Mouse (Mus musculus): ENCODE measurements around the gene Ifitm6. TPM values are rescaled to one million over a fixed set of nuclear protein-coding genes. Genes with fewer than 3 reads are reported as not detected.
A peak's percentile ranks its signal among the peaks of the same experiment; 100 is the strongest.

Gene Ifitm6
- polyA plus RNA-seq, 1 experiment from 2014 or later = 7.5 TPM

DNA sequence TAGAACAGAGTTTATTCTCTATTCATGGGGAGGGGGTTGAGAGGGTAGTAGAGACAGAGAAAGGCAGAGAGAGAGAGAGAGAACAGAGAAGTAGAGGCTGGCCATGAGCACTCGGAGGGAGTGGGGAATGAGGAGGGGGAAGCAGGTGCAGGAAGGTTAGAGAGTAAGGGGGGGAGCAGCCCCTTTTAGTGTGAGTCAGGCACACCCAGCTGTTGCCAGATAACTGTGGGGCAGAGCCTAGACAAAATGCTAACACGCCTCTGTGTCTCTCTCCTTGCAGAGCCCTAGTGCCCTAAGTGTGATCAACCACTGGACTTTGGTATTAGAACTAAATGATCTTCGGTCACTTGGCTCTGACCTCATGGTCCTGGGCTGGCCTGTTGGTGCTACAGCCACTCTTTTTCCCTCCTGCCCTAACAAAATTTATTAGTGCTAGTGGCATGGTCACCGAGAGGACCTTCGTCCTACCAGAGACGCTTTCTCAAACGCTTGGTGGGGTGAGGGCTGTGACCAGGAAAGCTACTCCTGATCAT is 6.4 kb downstream of the Ifitm6 start:
- WGBS = 88% methylated on average over 7 of the region's 7 CpGs

DNA sequence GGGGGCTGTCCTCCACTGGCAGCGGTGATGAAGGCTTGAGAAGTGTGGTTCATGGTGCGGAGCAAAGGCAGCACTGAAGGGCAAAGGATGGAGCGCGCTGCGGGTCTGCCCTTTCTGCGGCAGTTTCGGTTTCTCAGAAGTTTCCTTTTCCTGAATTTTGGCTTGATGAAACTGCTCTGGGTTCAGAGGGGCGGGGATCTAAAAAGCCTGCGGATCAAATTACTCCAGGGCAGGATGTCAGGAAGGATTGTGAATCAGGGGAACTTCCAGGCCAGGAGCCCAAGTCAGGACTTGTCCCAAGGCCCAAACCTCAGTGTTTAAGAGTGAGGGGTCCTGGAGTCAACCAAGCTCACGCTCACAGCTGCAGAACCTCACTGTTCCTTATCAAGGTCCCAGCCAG is 7.1 kb downstream of the Ifitm6 start, which contains the start of gene Ifitm3:
Ifitm3 (minus strand) TSS at position 178 of the 400 bp plus-strand sequence.
- Histone ChIP-seq H3K4me2 (ENCODE audit: low read depth, low read length) (peak within 1 kb of the TSS; percentile 49), H3K27me3 (ENCODE audit: control insufficient read depth, insufficient read depth, low read length) (no peaks in the 10 kb centered on the region), H3K9ac (ENCODE audit: low read length) (peak within 1 kb of the TSS; percentile 76), H3K9me3 (replicated peaks; ENCODE audit: control insufficient read depth, low read length) (no peaks in the 10 kb centered on the region), H3K4me3 (replicated peaks; ENCODE audit: low read length) (peak within 1 kb of the TSS; percentile 56), H3K27ac (ENCODE audit: low read length) (peak within 1 kb of the TSS; percentile 88), H3K36me3 (ENCODE audit: control insufficient read depth, insufficient read depth, low read length) (no peaks in the 10 kb centered on the region), H3K4me1 (ENCODE audit: control insufficient read depth, insufficient read depth, low read length) (peaks cover 19% of the 10 kb centered on the region)
- ATAC-seq (ENCODE audit: insufficient read depth, low FRiP score) = 0 out of 2 replicates have a peak, but pooled peaks have one; percentile 35
- 6% methylated on average over 10 of the region's 10 CpGs for WGBS

More for the DNA sequence above, 6.4 kb downstream of the Ifitm6 start:
- Histone ChIP-seq H3K4me3 (replicated peaks; ENCODE audit: low read length) (no peak overlapping the region), H3K9me3 (replicated peaks; ENCODE audit: control insufficient read depth, low read length) (no peaks in the 10 kb centered on the region), H3K9ac (ENCODE audit: low read length) (peak overlapping the region; percentile 76; the same call in 1 of the 2 replicates), H3K4me2 (ENCODE audit: low read depth, low read length) (no peak overlapping the region), H3K27ac (ENCODE audit: low read length) (peak overlapping the region; percentile 88), H3K36me3 (ENCODE audit: control insufficient read depth, insufficient read depth, low read length) (no peaks in the 10 kb centered on the region), H3K27me3 (ENCODE audit: control insufficient read depth, insufficient read depth, low read length) (no peaks in the 10 kb centered on the region), H3K4me1 (ENCODE audit: control insufficient read depth, insufficient read depth, low read length) (peaks cover 19% of the 10 kb centered on the region)
- no peak for ATAC-seq (ENCODE audit: insufficient read depth, low FRiP score)

DNA sequence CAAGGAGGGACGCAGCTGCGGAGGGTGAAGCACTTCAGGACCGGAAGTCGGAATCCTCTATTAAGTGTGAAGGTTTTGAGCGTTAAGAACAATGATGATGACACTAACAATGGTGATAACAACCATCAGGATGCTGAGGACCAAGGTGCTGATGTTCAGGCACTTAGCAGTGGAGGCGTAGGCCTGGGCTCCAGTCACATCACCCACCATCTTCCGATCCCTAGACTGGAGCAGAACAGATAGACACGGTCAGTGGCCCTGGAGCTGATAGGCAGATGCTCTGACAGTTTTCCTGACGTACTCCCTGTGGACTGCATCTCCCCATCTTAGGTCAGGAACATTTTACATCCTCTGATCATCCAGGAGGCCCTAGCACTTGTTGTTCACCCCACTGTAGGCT is 8.1 kb downstream of the Ifitm6 start:
- Histone ChIP-seq H3K4me1 (ENCODE audit: control insufficient read depth, insufficient read depth, low read length) (peaks cover 19% of the 10 kb centered on the region), H3K9me3 (replicated peaks; ENCODE audit: control insufficient read depth, low read length) (no peaks in the 10 kb centered on the region), H3K27ac (ENCODE audit: low read length) (peak overlapping the region; percentile 88), H3K4me3 (replicated peaks; ENCODE audit: low read length) (peak overlapping the region; percentile 56), H3K9ac (ENCODE audit: low read length) (peak overlapping the region; percentile 76), H3K27me3 (ENCODE audit: control insufficient read depth, insufficient read depth, low read length) (no peaks in the 10 kb centered on the region), H3K36me3 (ENCODE audit: control insufficient read depth, insufficient read depth, low read length) (no peaks in the 10 kb centered on the region), H3K4me2 (ENCODE audit: low read depth, low read length) (peak overlapping the region; percentile 49)
- 76% methylated on average over 9 of the region's 9 CpGs for WGBS
- ATAC-seq (ENCODE audit: insufficient read depth, low FRiP score) = no peak

DNA sequence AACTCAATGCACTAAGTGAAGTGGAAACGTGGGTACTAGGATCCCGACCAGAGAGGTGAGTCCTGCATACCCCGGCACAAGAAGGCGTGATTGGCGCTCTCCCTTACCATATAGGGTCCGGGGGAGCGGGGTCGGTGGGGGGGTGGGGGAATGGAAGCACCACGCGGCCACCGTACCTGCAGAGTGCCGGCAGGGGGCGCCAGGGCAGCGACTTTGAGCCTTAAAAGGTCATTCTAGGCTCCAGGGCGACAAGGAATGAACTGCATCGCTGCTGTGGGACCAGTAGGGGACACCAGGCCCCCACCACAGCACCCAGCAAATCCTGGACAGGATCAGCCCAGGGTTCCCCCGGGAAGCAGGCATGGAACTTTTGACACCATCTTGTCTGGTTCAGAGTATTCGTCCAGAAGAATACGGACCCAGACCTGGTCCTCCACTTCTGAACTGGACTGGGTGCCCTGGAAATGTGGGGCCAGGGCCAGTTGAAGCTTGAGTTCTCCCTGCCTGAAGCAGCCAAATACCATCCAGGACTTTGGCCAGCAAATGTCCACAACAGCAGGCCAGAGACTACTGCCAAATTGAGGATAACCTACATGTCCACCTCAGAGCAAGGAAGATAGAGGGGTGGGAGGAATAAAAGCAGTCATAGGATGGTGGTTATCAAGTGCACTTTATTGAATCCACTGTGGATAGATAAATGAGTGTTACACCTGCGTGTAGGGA is 8.6 kb downstream of the Ifitm6 start:
- Histone ChIP-seq H3K4me2 (ENCODE audit: low read depth, low read length) (peak overlapping the region; percentile 49), H3K9me3 (replicated peaks; ENCODE audit: control insufficient read depth, low read length) (no peaks in the 10 kb centered on the region), H3K4me1 (ENCODE audit: control insufficient read depth, insufficient read depth, low read length) (peaks cover 19% of the 10 kb centered on the region), H3K27me3 (ENCODE audit: control insufficient read depth, insufficient read depth, low read length) (no peaks in the 10 kb centered on the region), H3K36me3 (ENCODE audit: control insufficient read depth, insufficient read depth, low read length) (no peaks in the 10 kb centered on the region), H3K9ac (ENCODE audit: low read length) (peak overlapping the region; percentile 76), H3K27ac (ENCODE audit: low read length) (peak overlapping the region; percentile 88), H3K4me3 (replicated peaks; ENCODE audit: low read length) (peak overlapping the region; percentile 20)
- ATAC-seq (ENCODE audit: insufficient read depth, low FRiP score) = peak; percentile 87
- WGBS = 7% methylated on average over 20 of the region's 20 CpGs

DNA sequence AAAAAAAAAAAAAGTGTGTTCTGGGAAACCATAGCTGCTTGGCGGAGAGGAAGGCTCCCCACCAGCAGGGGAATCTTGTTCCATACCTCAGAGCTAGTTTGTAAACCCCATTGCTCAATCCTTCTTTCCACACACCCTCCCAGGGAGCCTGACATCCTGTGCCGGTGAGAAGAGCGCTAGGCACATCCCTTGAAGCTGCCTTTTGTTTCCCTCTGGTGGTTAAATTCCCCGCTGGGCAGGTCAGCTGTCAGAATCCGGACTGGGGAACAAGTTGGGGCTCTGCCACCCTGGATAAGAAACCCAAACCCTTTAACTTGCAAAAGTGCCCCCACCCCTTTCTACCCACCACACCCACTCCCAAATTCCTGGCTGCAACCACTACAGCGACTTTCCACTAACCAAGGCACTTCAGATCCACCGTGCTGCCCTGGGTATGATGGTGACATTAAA is 9.4 kb downstream of the Ifitm6 start:
- no peak; the same call in 1 of the 2 replicates for ATAC-seq (ENCODE audit: insufficient read depth, low FRiP score)
- Histone ChIP-seq H3K4me3 (replicated peaks; ENCODE audit: low read length) (peak overlapping the region; percentile 20), H3K9me3 (replicated peaks; ENCODE audit: control insufficient read depth, low read length) (no peaks in the 10 kb centered on the region), H3K27me3 (ENCODE audit: control insufficient read depth, insufficient read depth, low read length) (no peaks in the 10 kb centered on the region), H3K4me2 (ENCODE audit: low read depth, low read length) (peak overlapping the region; percentile 49), H3K4me1 (ENCODE audit: control insufficient read depth, insufficient read depth, low read length) (peaks cover 19% of the 10 kb centered on the region), H3K27ac (ENCODE audit: low read length) (peak overlapping the region; percentile 64), H3K36me3 (ENCODE audit: control insufficient read depth, insufficient read depth, low read length) (no peaks in the 10 kb centered on the region), H3K9ac (ENCODE audit: low read length) (peak overlapping the region; percentile 76)
- WGBS = 12% methylated on average over 7 of the region's 7 CpGs

DNA sequence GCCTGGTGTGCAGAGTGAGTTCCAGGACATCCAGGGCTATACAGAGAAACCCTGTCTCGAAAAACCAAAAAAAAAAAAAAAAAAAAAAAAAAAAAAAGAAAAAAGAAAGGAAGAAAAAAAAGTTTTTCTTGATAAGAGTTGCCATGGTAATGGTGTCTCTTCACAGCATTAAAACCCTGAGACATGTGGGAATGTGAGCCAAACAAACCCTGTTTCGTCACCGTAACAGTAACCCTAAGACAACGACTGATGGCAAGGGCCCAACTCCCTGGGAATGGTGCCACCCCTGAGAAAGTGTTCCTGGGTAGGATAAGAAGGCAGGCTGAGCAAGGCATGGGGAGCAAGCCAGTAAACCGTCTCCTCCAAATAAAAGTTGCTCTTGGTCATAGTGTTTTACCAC is 10.8 kb downstream of the Ifitm6 start:
- WGBS = 81% methylated on average over 5 of the region's 5 CpGs
- ATAC-seq (ENCODE audit: insufficient read depth, low FRiP score) = no peak

DNA sequence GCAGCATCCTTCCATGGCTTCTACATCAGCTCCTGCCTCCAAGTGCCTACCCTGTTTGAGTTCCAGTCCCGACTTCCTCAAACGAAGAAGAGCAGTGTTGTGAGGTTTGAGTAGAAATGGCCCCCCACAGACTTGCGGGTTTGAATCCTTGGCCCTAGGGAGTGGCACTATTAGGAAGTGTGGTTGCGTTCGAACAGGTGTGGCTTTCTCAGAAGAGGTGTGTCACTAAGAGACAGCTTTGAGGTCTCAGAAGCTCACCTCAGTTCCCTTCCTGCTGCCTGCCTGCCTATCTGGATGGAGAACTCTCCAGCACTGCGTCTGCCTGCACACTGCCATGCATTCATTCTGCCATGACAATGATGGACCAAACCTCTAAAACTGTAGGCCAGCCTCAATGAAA is 11.3 kb downstream of the Ifitm6 start:
- no peaks in the 10 kb centered on the region for H3K9me3 ChIP-seq (replicated peaks; ENCODE audit: control insufficient read depth, low read length)
- 82% methylated on average over 6 of the region's 6 CpGs for WGBS
- no peak overlapping the region for H3K9ac ChIP-seq (ENCODE audit: low read length)
- no peak overlapping the region for H3K4me3 ChIP-seq (replicated peaks; ENCODE audit: low read length)
- no peaks in the 10 kb centered on the region for H3K27me3 ChIP-seq (ENCODE audit: control insufficient read depth, insufficient read depth, low read length)
- no peak overlapping the region for H3K27ac ChIP-seq (ENCODE audit: low read length)
- H3K4me2 ChIP-seq (ENCODE audit: low read depth, low read length) = no peak overlapping the region
- H3K36me3 ChIP-seq (ENCODE audit: control insufficient read depth, insufficient read depth, low read length) = no peaks in the 10 kb centered on the region
- no peak for ATAC-seq (ENCODE audit: insufficient read depth, low FRiP score)
- H3K4me1 ChIP-seq (ENCODE audit: control insufficient read depth, insufficient read depth, low read length) = peaks cover 19% of the 10 kb centered on the region

More for the DNA sequence above, 10.8 kb downstream of the Ifitm6 start:
- Histone ChIP-seq H3K27ac (ENCODE audit: low read length) (no peak overlapping the region), H3K27me3 (ENCODE audit: control insufficient read depth, insufficient read depth, low read length) (no peaks in the 10 kb centered on the region), H3K4me3 (replicated peaks; ENCODE audit: low read length) (no peak overlapping the region), H3K4me1 (ENCODE audit: control insufficient read depth, insufficient read depth, low read length) (peaks cover 19% of the 10 kb centered on the region), H3K9me3 (replicated peaks; ENCODE audit: control insufficient read depth, low read length) (no peaks in the 10 kb centered on the region), H3K4me2 (ENCODE audit: low read depth, low read length) (no peak overlapping the region), H3K36me3 (ENCODE audit: control insufficient read depth, insufficient read depth, low read length) (no peaks in the 10 kb centered on the region), H3K9ac (ENCODE audit: low read length) (no peak overlapping the region)

DNA sequence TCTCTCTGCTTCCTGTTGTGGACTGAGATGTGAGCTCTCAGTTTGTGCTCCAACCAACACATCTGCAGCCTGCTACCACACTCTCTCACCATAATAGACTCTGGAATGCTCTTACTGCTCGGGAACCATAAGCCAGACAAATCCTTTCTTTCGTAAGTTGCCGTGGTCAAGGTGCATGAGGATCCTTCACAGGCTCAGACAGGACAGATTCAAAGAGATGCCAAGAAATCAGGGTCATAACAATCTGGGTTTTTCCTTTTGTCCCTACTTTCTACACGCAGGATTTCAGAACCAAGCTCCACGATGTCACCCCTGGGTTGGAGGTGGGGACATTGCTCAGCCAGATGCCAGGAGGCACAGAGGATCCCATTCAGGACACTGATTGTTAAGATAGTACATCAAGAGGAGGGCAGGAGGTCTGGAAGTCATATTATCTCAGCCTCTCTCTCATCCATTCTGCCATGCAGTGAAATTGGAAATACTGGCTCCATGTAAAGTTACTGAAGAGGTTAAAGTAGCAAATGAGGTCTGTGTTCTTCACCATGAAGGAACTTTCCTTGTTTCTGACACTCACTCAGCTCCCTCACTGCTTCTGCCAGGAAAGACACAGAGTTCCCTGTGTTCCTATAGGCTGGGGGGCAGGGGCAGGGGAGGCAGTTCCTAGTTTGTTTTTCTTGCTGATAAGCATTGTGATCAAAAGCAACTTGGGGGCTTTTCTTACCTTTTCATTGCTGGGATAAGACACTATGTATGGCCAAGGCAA is 14.3 kb downstream of the Ifitm6 start:
- Histone ChIP-seq H3K36me3 (ENCODE audit: control insufficient read depth, insufficient read depth, low read length) (no peaks in the 10 kb centered on the region), H3K27ac (ENCODE audit: low read length) (no peak overlapping the region), H3K9me3 (replicated peaks; ENCODE audit: control insufficient read depth, low read length) (no peaks in the 10 kb centered on the region), H3K4me2 (ENCODE audit: low read depth, low read length) (no peak overlapping the region), H3K4me1 (ENCODE audit: control insufficient read depth, insufficient read depth, low read length) (peaks cover 1% of the 10 kb centered on the region; the same call in 1 of the 2 replicates), H3K9ac (ENCODE audit: low read length) (no peak overlapping the region), H3K27me3 (ENCODE audit: control insufficient read depth, insufficient read depth, low read length) (no peaks in the 10 kb centered on the region), H3K4me3 (replicated peaks; ENCODE audit: low read length) (no peak overlapping the region)
- WGBS = 74% methylated on average over 5 of the region's 5 CpGs
- ATAC-seq (ENCODE audit: insufficient read depth, low FRiP score) = no peak
